Mouse (Mus musculus) heart, postnatal 14 days (tissue): ENCODE measurements around the gene Slc10a3. TPM values are rescaled to one million over a fixed set of nuclear protein-coding genes. Genes with fewer than 3 reads are reported as not detected.
A peak's percentile ranks its signal among the peaks of the same experiment; 100 is the strongest.
"Not testable (repeated sequence)": the region's sequence is repeated elsewhere in the genome, so short reads cannot be mapped to it uniquely, and the experiment has no call there.

Experiments
- DNase-seq, 2 experiments: peaks; one replicate each; pipeline ENCODE4 v3.0.0; 2021 to 2022
- intact Hi-C: fragments of 180-260 bp; cut with DNase I; formaldehyde crosslinking; loops from one replicate; pipeline ENCODE4 v1.15.1; 2025
- long read RNA-seq, 2 experiments: library from polyadenylated mRNA; stranded (forward); transcript quantifications; one replicate each; pipeline ENCODE4 v2.0.0; 2021
- total RNA-seq, 2 experiments: library from RNA; stranded (reverse); gene quantifications; 2 replicates each; pipeline ENCODE4 v1.2.3; 2021

The Slc10a3 gene
- total RNA-seq, result 1 to 10 TPM; 5.3 to 5.5 TPM
- long read RNA-seq, experiment 1, partial matches to known transcripts, result 0 of 9 reads
- long read RNA-seq, experiment 1, other reads (novel, unspliced or antisense), result 2 of 9 reads
- long read RNA-seq, experiment 2, partial matches to known transcripts, result 0 of 6 reads
- long read RNA-seq, experiment 2, other reads (novel, unspliced or antisense), result 0 of 6 reads

DNA sequence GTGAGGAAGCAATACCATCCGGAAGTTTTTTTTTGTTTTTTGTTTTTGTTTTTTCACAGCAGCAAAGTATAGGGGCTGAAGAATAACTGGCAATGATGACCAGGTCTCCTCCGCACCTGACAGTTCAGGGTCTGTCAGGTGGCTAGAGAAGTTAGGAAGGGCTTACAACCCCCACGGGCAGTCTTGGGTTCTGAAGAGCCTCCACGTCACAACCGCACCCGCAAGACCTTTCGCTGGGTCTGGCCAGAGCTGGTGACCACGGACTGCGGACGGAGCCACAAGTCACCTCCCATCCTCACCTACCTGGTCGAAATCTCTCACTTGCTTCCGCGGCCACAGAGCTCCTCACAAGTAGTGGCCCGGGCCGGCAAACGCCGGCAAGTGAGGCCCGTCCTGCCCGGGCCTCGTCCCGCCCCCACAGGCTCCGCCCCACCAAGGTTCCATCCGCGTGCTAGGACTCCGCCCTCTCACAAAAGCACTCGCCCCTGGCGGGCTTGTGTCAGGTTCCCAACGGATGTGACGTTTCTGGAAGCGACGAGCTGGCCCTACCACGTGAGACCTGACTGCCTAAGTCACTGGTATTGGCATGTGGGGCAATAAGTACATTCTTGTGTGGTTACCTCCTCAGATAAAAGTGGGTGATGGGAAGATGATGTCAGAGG lies at the start of gene Slc10a3, which contains the start of gene Ubl4a:
Slc10a3 (minus strand) TSS at position 462 of the 662 bp plus-strand sequence.
Ubl4a (minus strand) TSS at position 331 of the 662 bp plus-strand sequence.
- peak; percentile 82 to 89 for DNase-seq
- intact Hi-C loops, result no loop called here

DNA sequence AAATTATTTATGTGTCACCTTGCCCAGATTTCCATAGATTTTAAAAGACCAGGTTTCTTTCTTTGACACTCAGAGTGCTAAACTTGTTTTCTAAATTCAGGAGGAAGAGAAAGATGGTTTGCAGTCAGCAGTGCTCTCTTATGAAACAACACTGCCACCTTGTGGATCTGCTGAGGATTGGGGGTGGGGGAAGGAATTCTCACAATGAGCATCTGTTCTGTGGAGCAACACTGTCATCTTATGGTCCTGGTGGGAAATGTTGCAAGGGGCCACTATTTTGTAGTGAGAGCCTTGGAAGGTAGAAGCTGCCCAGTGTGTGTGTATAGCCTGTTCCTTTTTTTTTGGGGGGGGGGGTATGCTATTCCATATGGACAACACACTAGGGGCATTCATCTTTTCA lies 40.2 kb upstream of the Slc10a3 start:
- intact Hi-C loops, result loop anchor here (1.0 to 10.0 kb wide), 6 partner anchors 165 to 1361 kb away; partner anchors contain the start of genes Hcfc1 and Irak1

GRCm38 (mm10) chrX:74408340-74408739 lies 35.2 kb upstream of the Slc10a3 start:
- no peak for DNase-seq
- intact Hi-C loops, result no loop called here

More for the DNA sequence above, 40.2 kb upstream of the Slc10a3 start:
- DNase-seq, result peak; percentile 60 to 81

DNA sequence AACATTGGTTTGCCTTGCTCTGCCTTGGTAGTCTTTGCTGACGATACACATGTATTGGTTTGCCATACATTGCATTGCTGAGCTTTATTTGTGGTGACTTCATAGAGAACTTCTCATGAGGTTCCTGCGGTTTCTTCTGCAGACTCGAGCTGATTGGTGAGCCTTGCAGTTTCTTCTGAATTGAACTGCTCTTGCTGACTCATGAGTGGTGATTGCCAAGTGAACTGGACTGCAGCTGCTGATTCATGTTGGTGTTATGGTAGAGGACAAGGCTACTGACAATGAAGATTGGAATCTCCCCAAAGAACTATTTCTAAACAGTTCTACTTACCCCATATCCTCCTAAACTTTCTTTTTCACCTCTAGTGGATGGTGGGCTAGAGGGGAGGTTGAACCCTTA lies 27.0 kb upstream of the Slc10a3 start:
- intact Hi-C loops, result no loop called here
- DNase-seq, result no peak

- peak; percentile 77 to 79 for DNase-seq
- intact Hi-C loops, result loop anchor here (5.0 kb wide), 1 partner anchor 145 kb away; the partner anchor contains the start of gene Flna
Observed at GRCm38 (mm10) chrX:74392535-74393443, 19.6 kb upstream of the Slc10a3 start, which contains the start of the genes Fam3a and Ikbkg. TSS of gene Fam3a (minus strand) at chrX:74393272. TSS of gene Ikbkg (plus strand) at chrX:74393290.

GRCm38 (mm10) chrX:74388153-74388552 lies 15.0 kb upstream of the Slc10a3 start:
- intact Hi-C loops, result no loop called here
- DNase-seq, result no peak

- no peak for DNase-seq
Observed at GRCm38 (mm10) chrX:74384451-74384850, 11.3 kb upstream of the Slc10a3 start.

GRCm38 (mm10) chrX:74368209-74368909 lies 4.8 kb downstream of the Slc10a3 start:
- intact Hi-C loops, result loop anchor here (5.0 kb wide), 1 partner anchor 51 kb away; no protein-coding TSS in a partner anchor
- peak; percentile 77 to 78 for DNase-seq

More at GRCm38 (mm10) chrX:74384451-74384850, 11.3 kb upstream of the Slc10a3 start:
- intact Hi-C loops, result no loop called here

DNA sequence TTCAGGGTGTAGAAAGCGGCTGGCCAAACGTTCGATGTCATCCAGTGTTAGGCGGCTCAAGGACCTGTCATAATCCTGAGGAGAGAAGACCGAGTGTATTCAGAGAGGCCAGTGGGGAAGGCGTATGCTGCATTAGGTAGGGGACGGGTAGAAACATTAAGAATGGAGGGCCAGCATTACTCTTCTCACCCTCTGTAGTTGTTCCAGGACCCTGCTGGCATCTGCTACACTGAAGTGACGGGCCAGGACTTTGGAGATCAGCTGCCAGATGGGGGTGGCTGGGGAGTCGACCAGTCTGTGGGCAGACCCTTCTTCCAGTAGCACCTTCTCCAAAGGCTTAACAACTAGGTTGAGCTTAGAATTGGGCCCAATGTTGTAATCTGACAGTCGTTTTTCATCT lies 5.6 kb downstream of the Slc10a3 start:
- intact Hi-C loops, result loop anchor here (5.0 kb wide), 1 partner anchor 50 kb away; no protein-coding TSS in a partner anchor
- DNase-seq, result no peak

DNA sequence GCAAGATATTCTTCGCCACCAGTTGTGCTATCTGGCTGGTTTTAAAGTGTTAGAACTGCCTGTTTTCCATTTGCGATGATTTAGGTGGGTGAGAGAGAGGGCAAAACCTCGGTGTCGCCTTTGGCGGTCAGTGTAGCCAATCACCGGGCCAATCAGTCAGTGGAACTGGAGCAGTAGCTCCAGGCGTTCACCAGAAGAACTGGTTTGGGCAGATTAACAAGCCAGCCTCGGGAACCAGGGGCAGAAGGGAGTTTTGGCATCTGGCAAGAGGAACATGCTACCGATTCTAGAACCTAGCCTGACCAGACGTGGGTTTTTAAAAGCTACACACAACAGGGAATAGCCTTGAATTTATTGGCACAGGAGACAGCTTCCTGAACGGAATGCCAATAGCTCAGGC lies 14.0 kb downstream of the Slc10a3 start:
- intact Hi-C loops, result no loop called here
- DNase-seq, result no peak

- intact Hi-C loops, DNase-seq: not testable (repeated sequence)
Observed at GRCm38 (mm10) chrX:74357069-74357468, 16.1 kb downstream of the Slc10a3 start.

GRCm38 (mm10) chrX:74353467-74353770 lies 19.7 kb downstream of the Slc10a3 start, which contains the start of gene Lage3:
TSS of gene Lage3 (minus strand) at chrX:74353618.
- peak; percentile 83 to 84 for DNase-seq
- intact Hi-C loops, result loop anchor here (5.0 kb wide), 1 partner anchor 106 kb away; the partner anchor contains the start of gene Flna

DNA sequence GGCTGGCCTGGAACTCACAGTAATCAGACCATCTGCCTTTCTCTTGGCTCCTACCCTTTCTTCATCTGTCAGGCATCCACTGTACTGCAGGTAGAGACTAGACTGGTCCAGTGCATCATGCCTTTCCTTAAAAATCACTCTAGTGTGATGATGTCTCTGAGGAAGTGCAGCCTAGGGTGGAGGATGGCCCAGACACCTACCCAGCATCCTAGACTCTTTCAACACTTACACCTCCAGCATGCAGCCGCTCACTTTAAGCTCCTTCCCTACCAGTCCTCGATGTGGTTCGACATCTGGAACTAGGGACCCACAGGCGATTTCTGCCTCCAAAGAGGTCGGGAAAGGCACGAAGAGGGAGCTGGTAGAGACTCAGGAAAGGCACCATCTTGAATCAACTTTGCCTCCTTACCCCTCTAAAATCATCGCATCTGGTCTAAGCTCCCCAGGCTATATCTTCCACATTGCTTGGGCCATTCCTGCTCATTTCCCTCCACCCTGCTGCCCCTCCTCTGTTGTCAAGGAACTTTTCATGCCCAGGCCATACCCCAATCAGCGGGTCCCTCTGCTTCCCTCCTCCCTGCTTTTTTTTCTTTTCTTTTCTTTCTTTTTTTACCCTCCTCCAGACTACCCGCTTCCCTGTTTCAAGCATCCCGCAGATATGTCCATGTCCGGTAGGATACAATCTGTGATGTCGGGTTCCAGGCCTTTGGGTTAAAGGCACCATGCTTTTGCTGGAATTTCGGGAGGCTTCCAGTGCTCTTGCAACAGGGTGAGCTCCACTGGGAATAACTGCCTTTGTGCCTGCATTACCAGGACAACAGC lies 20.3 kb downstream of the Slc10a3 start:
- DNase-seq, result no peak
- intact Hi-C loops, result loop anchor here (5.0 kb wide), 1 partner anchor 106 kb away; the partner anchor contains the start of gene Flna

DNA sequence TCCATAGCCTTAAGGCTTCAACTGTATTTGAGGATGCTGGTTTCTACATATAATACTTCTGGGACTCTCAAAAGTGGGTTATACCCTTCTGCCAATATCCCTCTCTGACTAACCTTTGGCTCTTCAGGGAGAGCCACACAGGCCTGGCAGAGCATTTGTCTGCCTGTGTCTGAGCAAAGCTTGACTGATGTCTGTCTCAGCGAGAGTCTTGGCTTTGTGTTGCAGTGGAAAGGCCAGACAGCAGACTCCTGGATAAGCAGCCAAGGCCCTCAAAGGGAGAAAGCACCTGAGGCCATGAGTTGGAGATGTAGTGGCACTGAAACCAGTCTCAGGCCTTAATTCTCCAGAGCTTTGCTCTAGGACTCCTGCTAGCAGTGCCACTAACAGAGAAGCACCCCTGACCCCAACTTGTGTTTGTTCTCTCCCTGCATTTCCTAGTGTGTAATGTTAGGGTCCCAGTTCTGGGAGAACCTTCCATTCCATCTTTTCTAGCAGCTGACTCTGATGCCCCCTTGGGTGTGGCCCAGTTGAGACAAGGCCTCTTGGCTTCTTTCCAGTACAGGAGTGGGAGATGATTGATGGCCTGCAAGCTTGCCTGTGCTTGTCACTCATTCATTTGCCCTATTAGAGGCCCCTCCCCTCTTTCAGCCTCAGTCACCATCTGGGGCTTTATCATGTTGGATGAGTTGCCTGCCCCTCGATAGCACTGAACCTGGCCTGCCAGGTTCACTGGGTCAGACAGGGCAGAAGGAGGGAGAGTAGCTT lies 42.8 kb downstream of the Slc10a3 start:
- intact Hi-C loops, result no loop called here
- no peak for DNase-seq

GRCm38 (mm10) chrX:74329215-74329671 lies 43.9 kb downstream of the Slc10a3 start:
- intact Hi-C loops, result no loop called here
- DNase-seq, result no peak

DNA sequence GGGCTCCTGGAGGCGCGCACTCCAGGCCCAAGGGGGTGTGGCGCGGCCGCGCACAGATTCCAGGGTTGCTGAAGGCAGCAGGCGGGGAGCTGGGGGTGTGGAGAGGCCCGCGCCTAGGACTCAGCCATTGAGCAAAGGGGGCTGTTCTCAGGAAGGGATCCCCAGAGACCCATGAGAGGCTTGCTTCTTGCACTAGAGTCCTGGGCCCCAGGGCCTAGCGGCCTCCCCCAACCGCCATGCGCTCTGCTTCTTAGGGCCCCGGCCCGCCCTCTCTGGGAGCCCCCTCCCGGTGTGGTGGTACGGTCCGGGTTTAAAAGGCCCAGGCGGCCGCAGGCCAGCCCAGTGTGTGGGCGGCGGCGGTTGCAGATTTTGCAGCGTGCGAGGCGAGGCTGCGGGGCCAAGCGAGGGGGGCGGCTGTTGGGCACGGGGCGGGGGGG lies 44.4 kb downstream of the Slc10a3 start, which contains the start of gene Plxna3:
Plxna3 (plus strand) TSS at position 342 of the 437 bp plus-strand sequence.
- peak; percentile 69 to 72 for DNase-seq
- intact Hi-C loops, result no loop called here
